Mouse (Mus musculus): ENCODE results near the gene Fahd1.

The Fahd1 gene

DNA sequence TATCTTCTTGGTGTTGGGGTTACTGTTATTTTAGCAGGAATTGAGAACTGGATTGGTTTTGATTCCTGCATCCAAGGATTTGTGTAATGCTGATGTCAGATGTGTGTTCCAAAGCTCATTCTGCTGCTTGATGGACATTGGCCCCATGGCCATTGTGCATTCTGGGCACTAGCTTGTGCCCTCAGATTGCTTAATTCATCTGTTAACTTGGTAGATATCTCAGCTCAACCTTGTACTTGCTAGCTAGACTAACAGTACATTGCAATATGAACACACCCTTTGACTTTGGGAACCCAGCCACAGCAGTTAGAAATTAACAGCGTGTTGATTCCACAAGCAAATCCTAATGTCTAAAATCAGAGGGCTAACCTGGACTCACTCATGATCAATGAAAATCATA is 2.8 kb downstream of the Fahd1 start:
- no peak for DNase-seq (ENCODE audit: low spot score)

DNA sequence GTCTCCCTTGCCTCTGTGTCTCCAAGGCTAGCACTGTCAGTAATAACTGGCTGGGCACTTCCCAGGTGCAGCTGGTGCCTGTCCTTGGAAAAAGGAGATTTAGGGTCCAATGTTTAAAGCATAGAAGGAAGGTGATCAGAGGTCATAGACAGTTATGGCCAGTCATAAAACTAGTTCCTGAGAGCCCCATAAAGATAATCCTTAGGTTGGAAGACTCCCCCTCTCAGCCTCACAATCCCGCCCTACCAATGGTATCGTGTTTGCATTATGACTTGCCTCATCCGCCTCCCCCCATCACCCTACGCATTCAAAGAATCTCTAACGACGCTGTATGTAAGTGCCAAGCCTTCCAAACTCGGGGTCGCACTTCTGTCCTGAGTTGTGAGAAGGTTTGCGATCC is 5.6 kb downstream of the Fahd1 start:
- no peak for DNase-seq (ENCODE audit: low spot score)

DNA sequence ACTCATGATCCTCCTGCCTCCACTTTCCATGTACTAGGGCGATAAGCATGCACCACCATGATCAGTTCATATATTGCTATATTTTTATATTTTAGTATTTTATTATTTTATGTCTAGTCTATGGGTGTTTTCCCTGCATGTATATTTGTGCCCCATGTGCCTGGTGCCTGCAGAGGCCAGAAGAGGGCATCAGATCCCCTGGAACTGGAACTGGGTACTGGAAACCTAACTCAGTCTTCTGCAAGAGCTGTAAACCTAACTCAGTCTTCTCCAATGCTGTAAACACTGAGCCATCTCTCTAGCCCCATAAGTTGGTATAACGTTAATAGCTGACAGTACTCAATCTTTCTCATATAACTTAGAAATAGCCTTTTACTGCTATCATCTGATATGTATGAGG is 7.5 kb downstream of the Fahd1 start:
- DNase-seq (ENCODE audit: low spot score): no peak

DNA sequence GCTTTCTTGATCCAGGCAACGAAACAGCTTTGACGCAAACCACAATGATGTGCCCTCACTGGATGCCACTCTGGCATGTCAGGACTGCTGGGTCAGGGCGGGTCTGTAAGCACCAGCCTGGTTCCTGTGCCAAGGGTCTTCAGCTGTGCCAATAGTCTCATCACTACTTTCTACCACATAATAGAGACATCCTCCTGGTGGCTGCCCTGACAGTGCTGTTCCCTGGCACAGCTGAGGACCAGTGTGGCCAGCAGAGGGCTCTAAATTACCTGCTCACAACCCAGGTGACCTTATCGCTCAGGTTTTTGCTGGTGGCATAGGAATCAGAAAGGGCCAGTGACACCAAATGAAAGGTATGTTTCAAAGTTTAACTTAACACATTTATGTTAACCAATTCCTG is 9.0 kb downstream of the Fahd1 start:
- DNase-seq (ENCODE audit: low spot score): peak; percentile 29

DNA sequence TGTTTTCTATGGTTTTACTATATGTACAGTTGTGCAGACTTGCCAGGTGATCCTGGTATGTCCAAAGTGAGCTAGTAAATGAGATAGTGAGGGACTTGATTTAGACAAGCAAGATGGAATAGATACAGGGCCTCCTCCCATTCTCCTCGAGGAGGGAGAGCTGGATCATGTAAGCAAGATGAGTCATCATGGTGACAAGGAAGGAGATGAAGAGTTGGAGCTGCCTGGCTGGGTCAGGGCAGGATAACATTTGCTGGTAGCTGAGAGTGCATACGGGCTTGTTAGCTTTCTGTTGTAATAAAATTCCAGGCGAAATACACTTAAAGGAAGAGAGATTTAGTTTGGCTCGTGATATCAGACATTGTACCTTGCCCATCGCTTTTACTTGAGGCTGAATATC is 9.8 kb downstream of the Fahd1 start:
- no peak for DNase-seq (ENCODE audit: low spot score)

DNA sequence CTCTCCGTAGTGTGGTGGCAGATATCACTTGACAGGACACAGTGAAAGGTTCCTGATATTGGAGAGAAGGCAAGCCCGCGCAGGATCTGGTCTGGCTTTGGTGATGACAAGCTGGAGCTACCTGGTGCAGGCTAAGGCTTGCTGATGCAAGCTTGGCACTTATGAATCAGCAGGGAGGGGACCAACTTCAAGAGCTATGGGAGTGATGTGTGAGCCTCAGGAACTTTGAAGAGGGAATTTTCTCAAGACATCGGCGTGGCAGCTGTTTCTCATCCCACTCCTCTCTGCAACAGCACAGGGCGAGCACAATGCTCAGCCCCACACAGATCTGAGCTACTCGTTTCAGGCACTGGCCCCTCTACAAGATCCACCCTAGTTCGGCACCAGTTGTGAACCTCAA is 10.3 kb downstream of the Fahd1 start, which contains the start of gene Hagh:
TSS of gene Hagh (plus strand) at position 302 of the 400 bp plus-strand sequence.
- DNase-seq (ENCODE audit: low spot score): no peak

DNA sequence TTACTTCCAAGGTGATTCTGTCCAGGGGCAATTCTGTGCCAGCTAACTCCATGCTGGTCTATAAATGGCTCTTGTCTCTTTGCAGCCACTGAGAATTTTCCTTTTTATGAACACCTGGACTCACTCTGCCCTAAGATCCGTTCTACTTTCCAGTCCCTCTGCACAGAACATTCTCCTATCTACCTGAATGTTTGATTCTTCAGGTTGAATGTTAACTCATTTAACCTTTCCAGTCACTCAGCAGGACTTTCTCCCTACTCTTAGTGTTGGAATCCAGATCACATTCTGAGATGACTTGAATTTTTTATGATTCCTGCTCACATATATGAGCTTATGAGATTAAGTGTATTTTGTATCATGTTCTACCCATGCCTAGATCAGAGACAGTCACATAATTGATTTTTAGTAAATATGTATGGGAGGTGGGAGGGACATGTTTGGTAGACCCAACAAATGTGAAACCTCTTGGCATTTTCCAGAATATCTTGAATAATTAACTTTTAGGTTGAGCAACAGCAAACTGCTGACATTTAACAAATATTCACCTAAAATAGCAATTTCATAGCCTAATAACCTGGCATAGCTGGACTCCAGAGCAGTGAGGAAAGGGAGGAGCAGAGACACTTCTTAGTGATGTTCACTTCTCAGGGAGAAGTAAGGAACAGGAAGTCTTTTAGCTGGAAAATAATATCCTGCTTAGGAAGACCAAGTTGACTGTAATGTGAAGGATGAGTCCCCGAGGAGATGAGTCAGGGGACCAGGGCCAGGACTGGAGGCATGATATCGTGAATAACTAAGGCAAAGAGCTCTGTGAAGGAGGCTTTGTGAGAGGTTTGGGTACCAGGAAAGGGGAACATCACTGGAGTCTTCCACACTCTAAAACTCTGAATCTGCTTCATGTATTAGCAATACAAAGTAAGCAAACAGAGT is 28.5 kb downstream of the Fahd1 start:
- DNase-seq (ENCODE audit: low spot score): no peak

DNA sequence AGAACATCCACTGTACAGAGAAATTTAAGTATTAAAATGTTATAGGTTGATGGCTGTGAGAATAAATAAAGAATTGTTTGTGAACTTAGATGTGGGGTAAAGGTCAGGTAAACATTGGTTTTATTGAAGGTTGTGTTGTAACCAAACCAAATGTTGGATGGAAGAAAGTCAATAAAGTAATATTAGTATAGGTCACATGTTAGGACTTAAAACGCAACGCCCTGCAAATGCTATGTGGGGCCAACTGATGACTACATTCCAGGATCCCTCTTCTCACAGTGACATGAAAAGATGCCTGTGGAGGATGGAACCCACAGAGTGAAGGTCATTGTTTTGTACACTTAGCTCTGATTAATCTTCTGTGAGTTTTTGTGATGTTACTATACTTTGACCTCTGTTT is 30.7 kb downstream of the Fahd1 start:
- no peak for DNase-seq (ENCODE audit: low spot score)

DNA sequence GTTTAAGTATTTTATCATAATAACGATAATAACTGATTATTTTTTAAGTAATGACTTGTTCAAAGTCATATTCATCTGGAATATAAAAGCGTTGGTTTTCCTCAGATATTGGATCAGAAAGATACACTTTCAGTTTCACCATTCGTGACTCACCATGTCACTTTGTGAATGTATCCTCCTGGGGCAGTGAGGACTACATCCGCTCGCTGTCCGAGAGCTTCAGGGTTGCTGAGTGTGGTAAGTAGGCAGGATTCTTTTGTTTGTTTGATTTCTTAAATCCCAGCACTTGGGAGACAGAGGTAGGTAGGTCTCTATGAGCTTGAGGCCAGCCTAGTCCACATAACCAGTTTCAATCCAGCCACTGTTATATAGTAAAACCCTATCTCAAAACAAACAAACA is 32.0 kb downstream of the Fahd1 start:
- no peak for DNase-seq (ENCODE audit: low spot score)

DNA sequence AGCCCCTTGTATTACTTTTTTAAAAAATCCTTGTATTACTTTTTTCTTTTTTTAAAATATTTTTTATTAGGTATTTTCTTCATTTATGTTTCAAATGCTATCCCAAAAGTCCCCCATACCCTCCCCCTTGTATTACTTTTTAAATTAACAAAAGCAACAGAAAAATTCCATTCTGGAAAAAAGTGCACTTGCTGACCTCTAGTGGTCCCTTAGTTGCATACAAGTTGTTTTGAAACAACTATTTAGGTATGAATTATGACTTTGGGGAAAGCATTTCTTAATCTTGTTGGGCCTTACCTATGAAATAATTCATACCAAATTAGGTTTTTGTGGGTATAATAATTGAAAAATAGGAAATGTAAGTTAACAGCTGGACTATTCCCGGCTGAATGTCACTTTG is 32.7 kb downstream of the Fahd1 start:
- DNase-seq (ENCODE audit: low spot score): no peak

DNA sequence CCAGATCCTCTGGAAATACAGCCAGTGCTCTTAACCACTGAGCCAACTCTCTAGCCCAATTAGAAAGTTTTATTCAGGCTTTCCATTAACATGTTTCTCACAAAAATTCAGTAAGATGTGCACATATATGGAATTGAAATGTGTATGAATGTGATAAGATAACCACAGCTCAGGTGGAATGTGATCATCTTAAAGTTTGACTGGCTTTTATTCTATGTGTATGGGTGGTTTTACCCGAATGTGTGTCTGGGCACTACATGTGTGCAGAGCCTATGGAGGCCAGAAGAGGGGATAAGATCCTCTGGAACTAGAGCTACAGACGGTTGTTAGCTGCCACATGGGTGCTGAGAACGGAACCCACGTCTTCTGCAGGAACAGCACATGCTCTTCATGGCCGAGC is 34.9 kb downstream of the Fahd1 start:
- no peak for DNase-seq (ENCODE audit: low spot score)

DNA sequence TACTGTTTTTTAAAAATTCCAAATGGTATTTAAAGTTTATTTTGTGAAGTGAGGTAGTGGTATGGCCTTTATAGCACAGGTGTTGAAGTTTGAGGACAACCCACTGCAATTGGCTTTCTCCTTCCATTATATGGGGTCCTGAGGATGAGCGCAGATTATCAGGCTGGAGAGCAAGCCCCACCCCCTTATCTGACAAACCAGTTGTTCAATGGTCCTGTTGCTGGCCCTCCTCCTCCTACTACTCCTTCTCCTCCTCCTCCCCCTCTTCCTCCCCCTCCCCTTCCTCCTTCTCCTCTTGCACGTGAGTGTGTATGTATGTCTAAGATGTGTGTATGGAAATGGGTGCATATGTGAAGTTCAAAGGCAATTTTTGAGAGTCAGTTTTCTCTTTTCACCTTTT is 37.9 kb downstream of the Fahd1 start:
- no peak for DNase-seq (ENCODE audit: low spot score)

DNA sequence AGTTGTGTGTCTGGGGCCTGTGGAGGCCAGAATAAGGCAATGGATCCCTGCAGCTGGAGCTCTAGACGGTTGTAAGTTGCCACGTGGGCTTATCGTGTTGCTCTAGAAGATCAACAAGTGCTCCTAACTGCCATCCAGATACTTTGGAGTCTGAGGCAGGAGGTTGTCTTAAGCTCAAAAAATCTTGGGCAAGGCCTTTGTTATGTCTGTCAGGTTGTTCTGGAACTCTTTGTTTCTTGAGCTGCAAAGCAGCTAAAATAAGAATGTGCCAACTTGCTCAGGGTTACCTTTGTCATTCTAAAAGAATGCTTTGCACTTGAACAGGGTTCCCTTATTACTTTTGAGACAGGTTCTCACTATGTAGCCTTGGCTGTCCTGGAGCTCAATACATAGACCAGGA is 39.0 kb downstream of the Fahd1 start:
- DNase-seq (ENCODE audit: low spot score): no peak

DNA sequence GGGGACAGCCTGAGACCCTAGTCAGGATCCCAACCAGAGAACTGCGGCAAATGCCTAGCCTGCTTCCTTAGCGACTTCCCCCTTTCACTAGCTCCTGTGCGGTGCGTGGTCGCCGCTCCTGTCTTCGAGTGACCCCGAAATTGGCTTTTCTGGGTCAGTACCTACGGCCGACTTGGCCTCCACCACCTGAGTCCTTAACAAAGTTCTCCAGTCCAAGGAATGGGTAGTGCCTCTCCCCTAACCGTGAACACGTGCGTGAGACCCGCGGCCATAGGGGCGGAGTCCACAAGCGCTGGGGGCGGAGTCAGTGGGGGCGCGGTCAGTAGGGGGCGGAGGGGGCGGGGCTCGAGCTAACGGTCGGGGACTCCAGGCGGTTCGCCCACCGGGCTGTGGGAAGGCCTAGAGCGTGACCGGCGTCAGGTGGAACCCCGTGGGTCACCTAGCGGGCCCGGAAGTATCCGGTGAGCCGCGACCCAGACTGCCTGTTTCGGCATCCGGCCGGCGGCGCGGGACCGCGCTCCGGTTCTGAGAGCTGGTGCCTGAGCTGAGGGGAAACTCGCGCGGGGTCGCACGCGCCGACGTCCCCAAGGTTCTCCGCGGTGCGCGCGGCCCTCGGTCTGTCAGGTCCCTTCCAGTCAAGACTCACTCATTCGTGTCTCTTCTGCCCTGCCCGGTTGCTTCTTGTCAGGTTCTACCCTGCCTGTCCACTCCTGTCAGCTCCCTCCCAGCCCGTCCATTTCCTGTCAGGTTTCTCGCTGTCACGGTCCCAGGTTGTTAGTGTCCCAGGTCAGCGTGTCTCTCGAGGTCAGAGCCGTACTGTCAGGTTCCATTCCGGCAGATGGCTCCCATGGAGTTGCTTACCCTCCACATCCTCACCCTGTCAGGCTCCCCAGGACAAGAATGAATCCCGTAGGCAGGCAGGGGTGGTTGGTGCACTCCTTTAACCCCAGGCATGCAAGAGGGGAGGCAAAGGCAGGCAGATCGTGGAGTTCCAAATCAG is 45.9 kb downstream of the Fahd1 start, which contains the start of gene Meiob:
TSS of gene Meiob (plus strand) at position 338 of the 1,000 bp plus-strand sequence.
- DNase-seq (ENCODE audit: low spot score): peak; percentile 83

DNA sequence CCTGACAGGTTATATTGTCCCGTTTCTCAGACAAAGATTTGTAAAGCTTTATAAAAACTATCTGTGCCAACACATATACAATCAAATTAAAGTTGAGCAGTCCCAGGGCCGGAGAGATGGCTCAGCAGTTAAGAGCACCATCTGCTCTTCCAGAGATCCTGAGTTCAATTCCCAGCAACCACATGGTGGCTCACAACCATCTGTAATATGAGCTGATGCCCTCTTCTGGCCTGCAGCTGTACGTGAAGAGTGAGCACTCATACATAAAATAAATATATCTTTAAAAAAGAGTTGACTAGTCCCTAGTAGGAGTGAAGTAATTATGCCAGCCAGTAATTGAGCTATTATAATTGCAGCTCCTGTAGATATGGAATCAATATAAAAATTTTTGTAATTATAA is 49.6 kb downstream of the Fahd1 start:
- no peak for DNase-seq (ENCODE audit: low spot score)

DNA sequence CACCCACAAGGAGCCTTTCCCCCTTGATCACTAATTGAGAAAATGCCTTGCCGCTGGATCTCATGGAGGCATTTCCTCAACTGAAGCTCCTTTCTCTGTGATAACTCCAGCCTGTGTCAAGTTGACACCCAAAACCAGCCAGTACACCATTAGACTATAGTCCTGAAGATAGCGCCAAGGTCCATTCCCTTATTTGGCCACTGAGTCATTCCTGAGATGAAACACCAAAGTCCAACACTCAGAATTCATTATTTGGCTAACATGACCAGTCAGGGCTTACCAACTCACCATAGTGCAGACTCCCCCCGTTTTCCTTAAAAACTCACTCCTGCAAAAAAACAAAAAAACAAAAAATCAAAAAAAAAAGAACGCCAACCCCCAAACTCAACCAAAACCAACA is 50.7 kb downstream of the Fahd1 start:
- DNase-seq (ENCODE audit: low spot score): no peak

All from embryo, embryonic 10 days (tissue).